Mouse (Mus musculus) liver, embryonic 13.5 days (tissue): Measurements from ENCODE around the gene Slc1a2. TPM values are rescaled to one million over a fixed set of nuclear protein-coding genes. Genes with fewer than 3 reads are reported as not detected.
A peak's percentile ranks its signal among the peaks of the same experiment; 100 is the strongest.

ENCODE experiments used
- ATAC-seq: fragments of 200-750 bp; cut with Nextera tagmentation; 2 replicates; pipeline ENCODE4 v1.8.0; 2017; ENCODE audit warnings: low read depth, mild to moderate bottlenecking, moderate number of reproducible peaks, moderate library complexity
- DNase-seq: peaks from one replicate; pipeline ENCODE4 v3.0.0; 2022
- H3K27ac ChIP-seq: fragments of 300-500 bp; sonication (generic); 2 replicates; pipeline ENCODE4 v1.5.1; 2015; ENCODE audit warnings: moderate library complexity, mild to moderate bottlenecking, inconsistent platforms
- H3K27me3 ChIP-seq: fragments of 300-500 bp; sonication (generic); 2 replicates; pipeline ENCODE4 v1.6.1; 2015; ENCODE audit warnings: mild to moderate bottlenecking, inconsistent platforms
- H3K36me3 ChIP-seq: fragments of 300-500 bp; sonication (generic); 2 replicates; pipeline ENCODE4 v1.6.1; 2015; ENCODE audit warnings: mild to moderate bottlenecking, inconsistent platforms
- H3K4me1 ChIP-seq: fragments of 300-500 bp; sonication (generic); replicated peaks from 2 replicates; pipeline ENCODE4 v1.6.1; 2015; ENCODE audit warnings: inconsistent platforms
- H3K4me2 ChIP-seq: fragments of 300-500 bp; sonication (generic); 2 replicates; pipeline ENCODE4 v1.6.1; 2015; ENCODE audit warnings: inconsistent platforms, mild to moderate bottlenecking, moderate library complexity
- H3K4me3 ChIP-seq: fragments of 300-500 bp; sonication (generic); replicated peaks from 2 replicates; pipeline ENCODE4 v1.5.1; 2015; ENCODE audit warnings: mild to moderate bottlenecking, inconsistent platforms
- H3K9ac ChIP-seq: fragments of 300-500 bp; sonication (generic); 2 replicates; pipeline ENCODE4 v1.6.1; 2015; ENCODE audit warnings: mild to moderate bottlenecking, inconsistent platforms
- H3K9me3 ChIP-seq: fragments of 300-500 bp; sonication (generic); replicated peaks from 2 replicates; pipeline ENCODE4 v1.6.1; 2016; ENCODE audit warnings: inconsistent platforms
- WGBS: fragments of 180-500 bp; shearing (Covaris S2); methylation state at CpG from one replicate; pipeline ENCODE4 v1.1.7; 2015; ENCODE audit not compliant: insufficient replicate concordance; 5-methylcytosine and 5-hydroxymethylcytosine counted together
- polyA plus RNA-seq: library from polyadenylated mRNA; unstranded; fragments of >200 nt; fragmentation: Nextera tagmentation; extraction: Ambion mirVana; gene quantifications from 2 replicates; pipeline ENCODE4 v1.2.1, GENCODE M21; 2015

Gene Slc1a2
- polyA plus RNA-seq, 1 experiment from 2014 or later = 0.38 TPM

- H3K27me3 ChIP-seq = 0 out of 2 replicates have a peak, but pooled peaks cover 3% of the 10 kb centered on the region
- H3K4me3 ChIP-seq = no peak overlapping the region
- H3K27ac ChIP-seq = no peak overlapping the region
- H3K9me3 ChIP-seq = no peaks in the 10 kb centered on the region
- H3K36me3 ChIP-seq = no peaks in the 10 kb centered on the region
- no peak overlapping the region for H3K4me2 ChIP-seq
- DNase-seq (no peak), ATAC-seq (no peak)
- no peak overlapping the region for H3K9ac ChIP-seq
- 48% methylated on average over 6 of the region's 6 CpGs for WGBS
- no peaks in the 10 kb centered on the region for H3K4me1 ChIP-seq
Measured at GRCm38 (mm10) chr2:102667981-102668380, 9.5 kb downstream of the Slc1a2 start.

- Histone ChIP-seq H3K9ac (no peak overlapping the region), H3K4me3 (no peak overlapping the region), H3K9me3 (no peaks in the 10 kb centered on the region), H3K27me3 (0 out of 2 replicates have a peak, but pooled peaks cover 3% of the 10 kb centered on the region), H3K36me3 (no peaks in the 10 kb centered on the region), H3K27ac (no peak overlapping the region), H3K4me1 (no peaks in the 10 kb centered on the region), H3K4me2 (no peak overlapping the region)
- DNase-seq (no peak), ATAC-seq (no peak)
- WGBS = 23% methylated on average over 6 of the region's 6 CpGs
Measured at GRCm38 (mm10) chr2:102669580-102669979, 11.1 kb downstream of the Slc1a2 start.

GRCm38 (mm10) chr2:102674582-102674981 lies 16.1 kb downstream of the Slc1a2 start:
- no peak overlapping the region for H3K27ac ChIP-seq
- 41% methylated on average over 2 of the region's 2 CpGs for WGBS

GRCm38 (mm10) chr2:102675275-102675674 lies 16.8 kb downstream of the Slc1a2 start:
- H3K36me3 ChIP-seq = no peaks in the 10 kb centered on the region
- no peak overlapping the region for H3K9ac ChIP-seq
- no peaks in the 10 kb centered on the region for H3K4me1 ChIP-seq
- H3K4me2 ChIP-seq = no peak overlapping the region
- no peaks in the 10 kb centered on the region for H3K9me3 ChIP-seq
- WGBS = 52% methylated on average over 6 of the region's 6 CpGs
- ATAC-seq (no peak), DNase-seq (peak; percentile 19)
- no peak overlapping the region for H3K4me3 ChIP-seq
- H3K27me3 ChIP-seq = 0 out of 2 replicates have a peak, but pooled peaks cover 3% of the 10 kb centered on the region
- no peak overlapping the region for H3K27ac ChIP-seq

More at GRCm38 (mm10) chr2:102674582-102674981, 16.1 kb downstream of the Slc1a2 start:
- H3K9ac ChIP-seq = no peak overlapping the region
- H3K36me3 ChIP-seq = no peaks in the 10 kb centered on the region
- no peak for DNase-seq
- H3K27me3 ChIP-seq = 0 out of 2 replicates have a peak, but pooled peaks cover 3% of the 10 kb centered on the region
- no peak for ATAC-seq
- H3K9me3 ChIP-seq = no peaks in the 10 kb centered on the region
- H3K4me1 ChIP-seq = no peaks in the 10 kb centered on the region
- H3K4me3 ChIP-seq = no peak overlapping the region
- no peak overlapping the region for H3K4me2 ChIP-seq

- WGBS = 74% methylated on average over 9 of the region's 9 CpGs
Measured at GRCm38 (mm10) chr2:102676716-102677312, 18.4 kb downstream of the Slc1a2 start.

GRCm38 (mm10) chr2:102677400-102677799 lies 18.9 kb downstream of the Slc1a2 start:
- no peaks in the 10 kb centered on the region for H3K9me3 ChIP-seq
- H3K27me3 ChIP-seq = no peaks in the 10 kb centered on the region
- ATAC-seq (no peak), DNase-seq (no peak)
- no peak overlapping the region for H3K4me2 ChIP-seq
- H3K4me1 ChIP-seq = no peaks in the 10 kb centered on the region
- 59% methylated on average over 6 of the region's 6 CpGs for WGBS
- no peak overlapping the region for H3K9ac ChIP-seq
- no peaks in the 10 kb centered on the region for H3K36me3 ChIP-seq
- no peak overlapping the region for H3K27ac ChIP-seq
- no peak overlapping the region for H3K4me3 ChIP-seq

More at GRCm38 (mm10) chr2:102676716-102677312, 18.4 kb downstream of the Slc1a2 start:
- Histone ChIP-seq H3K4me3 (no peak overlapping the region), H3K27me3 (no peaks in the 10 kb centered on the region), H3K9ac (no peak overlapping the region), H3K4me1 (no peaks in the 10 kb centered on the region), H3K36me3 (no peaks in the 10 kb centered on the region), H3K27ac (no peak overlapping the region), H3K9me3 (no peaks in the 10 kb centered on the region), H3K4me2 (no peak overlapping the region)
- ATAC-seq (no peak), DNase-seq (no peak)

- Histone ChIP-seq H3K36me3 (no peaks in the 10 kb centered on the region), H3K9ac (no peak overlapping the region), H3K4me2 (no peak overlapping the region), H3K4me3 (no peak overlapping the region), H3K9me3 (no peaks in the 10 kb centered on the region), H3K27me3 (no peaks in the 10 kb centered on the region), H3K27ac (no peak overlapping the region), H3K4me1 (no peaks in the 10 kb centered on the region)
- WGBS = 64% methylated on average over 7 of the region's 7 CpGs
- DNase-seq (no peak), ATAC-seq (no peak)
Measured at GRCm38 (mm10) chr2:102681351-102681750, 22.9 kb downstream of the Slc1a2 start.

- no peak for ATAC-seq
- WGBS = 38% methylated on average over 5 of the region's 5 CpGs
Measured at GRCm38 (mm10) chr2:102682168-102682567, 23.7 kb downstream of the Slc1a2 start.

GRCm38 (mm10) chr2:102685371-102686107 lies 27.1 kb downstream of the Slc1a2 start:
- Histone ChIP-seq H3K36me3 (no peaks in the 10 kb centered on the region), H3K4me2 (no peak overlapping the region), H3K27ac (no peak overlapping the region), H3K4me1 (no peaks in the 10 kb centered on the region), H3K9me3 (no peaks in the 10 kb centered on the region), H3K9ac (no peak overlapping the region), H3K27me3 (no peaks in the 10 kb centered on the region), H3K4me3 (no peak overlapping the region)
- 72% methylated on average over 7 of the region's 7 CpGs for WGBS
- DNase-seq (no peak), ATAC-seq (no peak)

More at GRCm38 (mm10) chr2:102682168-102682567, 23.7 kb downstream of the Slc1a2 start:
- no peaks in the 10 kb centered on the region for H3K27me3 ChIP-seq
- H3K4me1 ChIP-seq = no peaks in the 10 kb centered on the region
- H3K4me3 ChIP-seq = no peak overlapping the region
- no peaks in the 10 kb centered on the region for H3K9me3 ChIP-seq
- H3K27ac ChIP-seq = no peak overlapping the region
- H3K9ac ChIP-seq = no peak overlapping the region
- no peaks in the 10 kb centered on the region for H3K36me3 ChIP-seq
- H3K4me2 ChIP-seq = no peak overlapping the region
- no peak for DNase-seq

GRCm38 (mm10) chr2:102686108-102686450 lies 27.6 kb downstream of the Slc1a2 start:
- no peak overlapping the region for H3K27ac ChIP-seq
- H3K36me3 ChIP-seq = no peaks in the 10 kb centered on the region
- no peak overlapping the region for H3K9ac ChIP-seq
- 64% methylated on average over 9 of the region's 9 CpGs for WGBS
- DNase-seq (no peak), ATAC-seq (no peak)
- no peaks in the 10 kb centered on the region for H3K4me1 ChIP-seq
- no peaks in the 10 kb centered on the region for H3K27me3 ChIP-seq
- no peaks in the 10 kb centered on the region for H3K9me3 ChIP-seq
- no peak overlapping the region for H3K4me2 ChIP-seq
- no peak overlapping the region for H3K4me3 ChIP-seq

- WGBS = 43% methylated on average over 7 of the region's 7 CpGs
- H3K4me2 ChIP-seq = no peak overlapping the region
Measured at GRCm38 (mm10) chr2:102693556-102693955, 35.1 kb downstream of the Slc1a2 start.

GRCm38 (mm10) chr2:102694750-102695149 lies 36.3 kb downstream of the Slc1a2 start:
- no peak overlapping the region for H3K4me3 ChIP-seq
- H3K36me3 ChIP-seq = no peaks in the 10 kb centered on the region
- ATAC-seq (no peak), DNase-seq (no peak)
- WGBS = 60% methylated on average over 4 of the region's 4 CpGs
- no peak overlapping the region for H3K4me2 ChIP-seq
- no peak overlapping the region for H3K9ac ChIP-seq
- no peaks in the 10 kb centered on the region for H3K27me3 ChIP-seq
- H3K4me1 ChIP-seq = no peaks in the 10 kb centered on the region
- no peaks in the 10 kb centered on the region for H3K9me3 ChIP-seq
- no peak overlapping the region for H3K27ac ChIP-seq

More at GRCm38 (mm10) chr2:102693556-102693955, 35.1 kb downstream of the Slc1a2 start:
- DNase-seq (no peak), ATAC-seq (no peak)
- no peaks in the 10 kb centered on the region for H3K27me3 ChIP-seq
- no peaks in the 10 kb centered on the region for H3K36me3 ChIP-seq
- no peaks in the 10 kb centered on the region for H3K9me3 ChIP-seq
- no peak overlapping the region for H3K4me3 ChIP-seq
- no peak overlapping the region for H3K9ac ChIP-seq
- no peak overlapping the region for H3K27ac ChIP-seq
- no peaks in the 10 kb centered on the region for H3K4me1 ChIP-seq
